Mouse (Mus musculus) erythroid progenitor cell, adult 5-6 weeks (primary cell): ENCODE data around the gene Golga5. TPM values are rescaled to one million over a fixed set of nuclear protein-coding genes. Genes with fewer than 3 reads are reported as not detected.

Source experiments
- ATAC-seq: replicated peaks from 2 replicates; pipeline ENCODE4 v1.8.0; 2016; ENCODE audit warnings: moderate number of reproducible peaks, mild to moderate bottlenecking, moderate TSS enrichment, inconsistent platforms; ENCODE audit not compliant: poor library complexity, low FRiP score, severe bottlenecking
- total RNA-seq, 2 experiments: library from RNA; stranded (forward) in 1 of 2; stranded (reverse) in 1 of 2; fragments of 150-400 nt in 1 of 2; fragments of 186-747, 209-891 nt in 1 of 2; gene quantifications; 2 replicates each; pipeline versions ENCODE4 v1.2.3 to v1.2.4; 2015 to 2017; ENCODE audit warnings: low replicate concordance in 2 of 2

Gene Golga5
- total RNA-seq, 2 experiments from 2014 or later, result 15.9 to 20.3 TPM

DNA sequence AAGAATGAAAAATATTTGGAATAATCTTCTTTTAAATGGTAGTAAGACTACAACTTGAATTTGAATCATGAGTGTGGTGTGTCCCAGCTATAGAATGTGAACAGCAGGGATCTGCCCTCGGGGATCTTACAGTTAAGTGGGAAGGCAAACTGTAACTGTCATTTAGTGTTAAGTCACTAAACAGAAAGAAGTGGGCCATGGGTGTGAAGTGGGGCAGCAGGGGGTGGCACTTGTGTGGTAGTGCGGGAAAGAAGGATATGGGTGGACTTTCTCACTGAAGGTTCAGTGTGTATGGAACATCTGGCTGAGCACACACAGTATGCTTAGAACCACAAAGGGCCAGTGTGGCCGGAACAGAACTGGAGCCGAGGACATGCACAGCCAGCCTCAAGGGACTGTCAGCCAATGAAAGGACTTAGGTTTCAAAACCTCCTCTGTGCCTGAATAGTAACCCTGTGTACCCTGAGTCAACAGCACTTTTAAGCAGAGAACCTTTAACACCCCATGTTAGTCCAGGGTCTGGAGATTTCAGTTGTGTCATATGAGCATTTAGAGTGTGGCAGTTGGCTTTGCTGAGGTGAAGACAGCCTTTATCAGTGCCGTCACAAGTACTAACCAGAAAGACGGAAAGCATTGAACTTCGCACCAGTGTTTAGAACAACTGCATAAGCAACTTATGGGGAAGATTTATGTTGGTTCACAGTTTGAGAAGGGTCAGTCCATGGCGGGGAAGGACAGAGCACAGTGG is 33.1 kb downstream of the Golga5 start:
- no peak; the same call in 1 of the 2 replicates for ATAC-seq

DNA sequence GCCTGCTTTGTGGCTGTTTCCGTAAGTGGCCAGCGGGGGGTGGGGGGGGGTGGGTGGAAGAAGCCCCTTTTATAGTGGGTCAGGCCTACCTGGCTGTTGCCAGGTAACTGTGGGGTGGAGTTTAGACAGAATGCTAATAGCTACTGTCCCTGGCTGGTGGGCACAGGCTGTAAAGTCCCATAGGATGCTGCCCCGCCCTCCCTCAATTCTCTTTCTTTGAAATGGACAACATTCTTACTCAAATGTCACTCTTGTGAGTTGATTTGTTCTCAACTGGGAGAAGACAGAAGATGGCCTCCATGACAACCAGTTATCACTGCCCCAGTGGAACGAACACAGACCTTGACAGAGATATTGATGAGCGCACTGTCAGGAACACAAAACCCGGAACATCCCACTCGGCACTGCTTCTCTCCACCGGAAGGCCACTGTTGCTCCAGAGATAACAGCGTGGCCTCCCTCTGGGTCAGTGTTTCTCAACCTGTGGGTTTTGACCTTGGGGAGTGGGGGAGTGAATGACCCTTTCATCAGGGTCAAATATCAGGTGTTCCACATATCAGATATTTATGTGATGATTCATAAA is 36.3 kb downstream of the Golga5 start:
- 0 out of 2 replicates have a peak, but pooled peaks have one; percentile 23 for ATAC-seq

DNA sequence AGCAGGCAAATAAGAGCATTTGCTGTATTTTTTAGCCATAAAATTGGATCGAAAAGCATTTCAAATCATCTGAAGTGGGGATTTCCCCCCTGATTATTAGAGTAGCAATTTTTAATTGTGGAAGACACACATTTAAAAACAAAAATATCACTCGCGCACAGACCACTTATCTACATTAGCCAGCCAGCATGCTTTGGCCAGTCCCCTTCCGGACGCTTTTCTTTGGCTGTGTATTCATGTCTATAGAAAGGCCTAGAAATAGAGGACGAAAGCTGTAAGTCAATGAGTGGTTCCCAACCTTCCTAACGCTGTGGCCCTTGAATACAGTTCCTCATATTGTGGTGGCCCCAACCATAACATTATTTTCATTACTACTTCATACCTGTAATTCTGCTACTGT is 37.0 kb downstream of the Golga5 start:
- ATAC-seq, result 0 out of 2 replicates have a peak, but pooled peaks have one; percentile 54

DNA sequence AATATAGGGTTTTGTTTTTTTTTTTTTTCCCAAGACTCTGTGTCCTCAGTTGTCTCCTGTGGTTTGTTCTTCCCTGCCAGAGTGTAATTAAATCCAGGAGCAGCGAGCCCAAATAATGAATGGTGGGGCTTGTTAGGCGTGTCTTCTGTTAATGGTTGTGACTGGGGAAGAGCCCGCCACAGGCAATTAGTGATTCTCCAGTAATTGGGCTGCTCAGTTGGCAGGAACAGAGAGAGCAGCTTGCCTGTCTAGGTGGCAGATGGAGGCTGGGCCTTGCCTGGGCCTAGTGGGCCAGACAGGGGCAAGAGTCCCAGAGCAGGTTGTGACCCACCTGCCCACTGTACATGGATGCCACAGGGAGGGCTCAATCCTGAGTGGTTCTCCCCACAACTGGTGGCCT is 42.4 kb downstream of the Golga5 start:
- ATAC-seq, result no peak

DNA sequence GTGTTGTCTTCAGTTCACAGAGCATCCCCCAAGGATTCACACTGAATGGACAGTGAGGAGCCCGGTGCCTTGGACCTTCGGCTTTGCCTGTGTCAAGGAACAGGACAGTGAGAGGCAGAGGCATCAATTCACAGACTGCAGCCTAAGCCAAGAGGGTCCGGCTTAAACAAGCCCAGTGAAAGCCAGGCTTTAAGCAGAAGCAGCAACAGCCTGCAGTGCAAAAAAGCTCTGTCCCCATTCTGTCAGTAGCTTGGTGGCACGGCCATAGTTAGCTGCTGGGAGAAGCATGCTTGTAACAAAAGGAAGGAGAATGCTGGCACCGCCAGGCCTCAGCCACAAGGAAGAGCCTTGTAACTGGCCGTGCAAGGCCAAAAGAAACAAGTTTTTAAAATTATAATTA is 45.2 kb downstream of the Golga5 start:
- no peak for ATAC-seq

DNA sequence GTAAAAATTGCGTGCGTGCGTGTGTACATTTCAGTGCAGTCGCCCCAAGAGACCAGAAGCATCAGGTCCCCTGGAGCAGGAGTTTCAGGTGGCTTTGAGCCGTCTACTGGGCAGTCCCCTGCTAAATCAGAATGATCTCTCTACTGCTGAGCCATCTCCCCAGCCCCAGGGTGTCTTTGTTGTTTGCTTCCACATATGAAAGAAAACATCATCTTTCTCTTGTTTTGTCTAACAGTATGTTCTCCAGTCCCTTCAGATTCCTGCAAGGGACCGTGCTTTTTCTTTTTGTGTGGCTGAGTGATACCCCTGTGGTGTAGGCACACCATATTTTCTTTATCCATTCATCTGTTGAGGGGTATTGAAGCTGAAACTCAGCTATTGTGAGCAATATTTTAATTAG is 45.8 kb downstream of the Golga5 start:
- ATAC-seq, result no peak

DNA sequence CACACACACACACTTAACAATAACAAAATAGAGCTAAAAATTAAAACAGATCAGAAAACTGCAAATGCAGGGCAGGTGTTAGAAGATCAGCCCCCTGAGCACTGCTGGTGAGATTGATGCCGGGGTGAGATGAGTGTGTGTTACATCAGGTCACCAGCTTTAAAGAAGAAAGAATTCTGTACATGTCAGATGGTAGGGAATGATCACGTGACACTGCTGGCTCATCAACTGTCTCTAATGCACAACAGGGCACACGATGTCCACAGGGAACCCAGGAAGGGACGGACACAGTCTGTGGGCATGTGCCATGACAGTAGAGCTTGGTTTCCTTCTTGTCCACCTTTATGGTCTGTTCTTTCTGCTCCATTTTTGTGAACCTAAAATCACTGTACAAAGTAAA is 47.2 kb downstream of the Golga5 start:
- ATAC-seq, result no peak

DNA sequence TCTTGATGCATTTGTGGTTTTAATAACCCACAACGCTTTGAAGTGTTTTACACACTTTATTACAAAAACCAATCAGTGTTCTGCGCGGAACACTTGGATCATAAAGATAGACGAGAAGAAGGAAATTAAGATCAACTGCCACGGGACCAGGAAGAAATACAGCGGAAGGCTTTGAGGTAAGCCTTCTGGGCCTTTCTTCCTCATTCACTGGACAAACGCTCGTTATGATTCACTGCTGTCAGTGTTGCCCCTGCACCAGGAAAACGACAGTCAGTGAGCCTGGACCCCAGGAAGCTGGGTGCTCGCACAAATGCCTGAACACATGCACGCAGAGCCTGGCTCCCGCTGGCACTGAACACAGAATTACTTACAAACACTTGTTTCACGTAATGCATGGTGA is 48.7 kb downstream of the Golga5 start:
- no peak for ATAC-seq

DNA sequence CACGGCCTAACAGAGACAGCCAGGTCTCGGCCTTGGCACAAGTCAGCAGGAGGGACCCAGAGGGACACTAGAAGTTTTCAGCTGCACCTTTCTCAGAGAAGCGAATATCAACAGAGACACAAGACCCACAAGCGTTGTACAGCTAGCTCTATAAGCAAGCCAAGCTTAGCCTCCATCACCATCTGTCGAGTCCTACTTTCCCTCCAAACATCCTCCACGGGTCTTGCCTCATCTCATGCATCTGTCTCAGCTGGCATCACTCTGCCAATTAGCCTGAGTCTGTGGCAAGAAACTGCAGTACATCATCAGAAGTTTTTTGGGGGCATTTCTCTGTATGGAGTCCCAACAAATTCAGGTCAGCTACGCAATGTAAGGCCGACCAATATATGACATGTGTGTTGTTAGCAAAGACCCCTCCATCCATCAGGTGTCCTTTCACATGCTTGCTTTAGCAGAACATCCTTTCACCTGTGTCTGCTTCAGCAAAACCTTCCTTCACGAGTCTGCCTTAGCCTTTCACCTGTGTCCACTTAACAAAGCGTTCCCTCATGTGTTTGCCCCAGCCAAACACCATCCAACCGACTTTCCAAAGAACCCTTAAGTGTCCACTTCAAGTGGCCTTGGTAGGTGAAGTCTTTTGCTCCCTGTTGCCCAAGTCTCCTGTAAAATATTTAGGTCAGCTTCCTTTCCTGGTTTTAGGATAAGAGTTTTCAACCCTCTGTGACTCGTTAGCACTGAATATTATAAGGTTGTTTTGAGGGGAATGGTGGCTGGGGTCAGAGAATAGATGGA is 51.2 kb downstream of the Golga5 start:
- no peak for ATAC-seq

DNA sequence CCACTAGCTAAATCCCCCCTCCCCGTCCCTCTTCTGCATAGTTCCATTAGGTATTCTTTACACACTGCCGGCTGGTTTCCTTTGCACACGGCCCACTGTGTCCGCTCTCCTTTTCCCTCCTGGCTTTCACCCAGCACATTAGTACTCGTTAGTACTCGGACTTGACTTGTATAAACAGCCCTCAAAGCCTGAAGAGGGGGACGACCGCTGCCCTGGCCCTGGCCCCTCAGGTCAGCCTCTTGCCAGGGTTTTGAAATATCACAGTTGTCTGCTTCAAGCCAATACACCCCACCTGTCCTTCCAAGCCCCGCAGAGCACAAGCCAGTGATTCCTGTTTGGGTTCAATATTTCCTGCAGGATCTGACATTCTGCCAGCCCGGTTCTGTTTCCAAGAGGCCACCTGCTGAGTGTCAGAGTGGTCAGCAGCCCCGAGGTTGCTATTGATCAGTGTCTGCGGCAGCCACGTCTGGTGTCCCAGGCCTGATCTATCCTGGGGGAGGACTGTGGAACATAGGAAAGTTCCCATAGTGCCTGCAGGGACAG is 52.9 kb downstream of the Golga5 start:
- no peak for ATAC-seq

DNA sequence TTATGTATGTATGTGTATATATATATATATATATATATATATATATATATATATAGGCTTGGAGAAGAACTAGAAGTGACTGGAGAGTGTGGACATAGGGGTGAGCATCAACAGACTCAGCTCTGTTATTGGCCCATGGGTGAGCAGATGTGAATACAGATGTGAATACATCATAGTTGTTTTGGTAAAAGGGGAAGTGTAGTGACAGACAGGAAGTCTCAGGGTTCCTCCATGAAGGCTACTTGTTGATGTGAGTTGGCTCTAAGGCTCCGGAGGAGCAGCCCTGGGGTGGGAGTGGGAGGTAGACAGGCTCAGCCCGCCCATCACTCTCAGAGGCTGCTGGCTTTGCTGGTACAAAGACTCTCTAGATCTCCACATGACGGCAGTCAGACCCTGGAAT is 55.3 kb downstream of the Golga5 start:
- no peak for ATAC-seq

DNA sequence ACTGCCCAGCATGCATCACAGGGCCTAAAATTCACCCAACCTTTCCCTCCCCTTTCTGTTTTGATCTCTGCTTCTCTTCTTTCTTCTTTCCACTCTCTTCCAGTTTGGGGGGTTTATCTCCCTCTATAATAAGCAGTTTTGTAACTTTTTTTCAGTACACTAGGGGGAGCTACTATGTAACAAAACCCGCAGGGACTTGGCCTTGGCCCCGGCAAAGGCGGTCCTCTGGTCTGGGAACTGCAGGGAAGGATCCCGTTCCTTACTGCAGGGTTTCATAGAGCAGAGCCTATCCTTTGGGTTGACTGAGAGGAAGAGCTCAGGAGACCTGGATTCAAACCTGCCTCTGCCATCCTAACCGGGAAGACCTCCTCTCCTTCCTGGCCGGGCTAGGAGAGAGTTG is 55.8 kb downstream of the Golga5 start:
- no peak for ATAC-seq

DNA sequence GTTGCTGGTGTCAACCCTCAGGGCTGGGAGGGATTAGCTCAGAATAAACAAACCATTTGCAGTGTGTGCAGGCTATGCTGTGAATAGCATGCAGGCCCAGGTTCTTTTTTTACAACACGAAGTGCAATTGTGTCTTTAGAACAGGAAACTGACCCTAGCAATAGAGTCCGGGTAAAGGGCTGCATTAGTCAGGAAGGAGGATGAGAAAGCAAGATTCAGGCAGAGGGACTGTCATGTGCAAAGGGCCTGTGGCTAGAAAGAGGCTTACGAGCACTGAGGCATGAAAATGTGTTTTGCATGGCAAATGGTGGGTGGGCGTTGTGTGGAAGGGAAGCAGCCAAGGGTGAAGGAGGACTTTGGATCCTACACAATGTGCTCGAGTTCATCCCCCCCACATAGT is 59.1 kb downstream of the Golga5 start:
- no peak for ATAC-seq

DNA sequence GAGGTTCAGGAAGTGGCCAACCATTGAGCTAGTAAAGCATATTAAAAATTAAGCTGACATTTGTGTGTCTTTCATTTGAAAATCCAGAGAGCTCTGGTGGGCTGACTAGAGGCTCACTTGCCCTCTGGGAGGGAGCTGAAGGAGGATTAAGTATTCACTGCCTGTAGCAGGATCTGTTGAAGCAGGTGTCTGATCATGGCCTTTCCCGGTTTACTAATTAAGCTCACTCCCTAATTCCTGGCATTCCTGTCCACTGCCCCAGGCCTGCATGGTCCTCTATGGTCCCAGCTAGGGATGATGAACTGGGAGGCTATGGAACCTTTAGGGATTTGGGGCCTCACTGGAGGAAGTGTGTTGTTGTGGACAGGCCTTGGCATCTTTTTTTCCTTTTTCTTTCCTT is 66.9 kb downstream of the Golga5 start:
- ATAC-seq, result no peak

DNA sequence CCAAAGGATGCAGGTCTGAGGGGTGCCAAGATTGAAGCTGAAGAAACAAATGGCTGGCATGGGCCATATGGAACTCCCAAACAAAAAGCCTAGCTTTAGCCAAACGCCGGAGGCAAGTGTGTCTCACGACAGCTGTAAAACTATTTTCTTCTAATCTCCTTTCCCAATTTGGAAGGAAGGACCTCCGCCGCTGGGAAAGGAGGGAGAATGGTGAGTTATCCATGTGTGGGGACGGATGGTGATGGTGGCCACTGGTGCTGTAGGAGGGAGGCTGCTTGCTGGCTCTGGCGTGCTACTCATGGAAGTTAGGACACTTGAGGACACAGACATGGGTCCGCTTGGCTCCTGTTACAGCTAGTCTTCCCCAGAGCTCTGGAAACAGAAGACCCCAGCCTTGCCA is 71.3 kb downstream of the Golga5 start:
- no peak for ATAC-seq

DNA sequence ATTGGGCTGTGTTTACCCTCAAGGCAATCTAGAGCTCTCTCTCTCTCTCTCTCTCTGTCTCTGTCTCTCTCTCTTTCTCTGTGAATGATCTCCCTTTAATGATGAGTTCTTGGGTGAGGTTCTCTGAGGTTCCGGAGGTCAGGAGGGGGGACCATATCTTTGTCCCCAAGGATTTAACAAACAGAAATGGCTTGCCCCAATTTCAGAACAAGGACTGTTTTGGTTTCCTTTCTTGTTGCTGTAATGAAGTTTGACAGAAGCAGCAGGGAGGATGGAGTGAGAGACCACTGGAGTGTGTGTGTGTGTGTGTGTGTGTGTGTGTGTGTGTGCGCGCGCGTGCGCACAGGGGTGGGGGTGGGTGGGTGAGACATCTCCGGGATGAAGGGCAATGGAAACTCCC is 72.2 kb downstream of the Golga5 start:
- no peak for ATAC-seq

DNA sequence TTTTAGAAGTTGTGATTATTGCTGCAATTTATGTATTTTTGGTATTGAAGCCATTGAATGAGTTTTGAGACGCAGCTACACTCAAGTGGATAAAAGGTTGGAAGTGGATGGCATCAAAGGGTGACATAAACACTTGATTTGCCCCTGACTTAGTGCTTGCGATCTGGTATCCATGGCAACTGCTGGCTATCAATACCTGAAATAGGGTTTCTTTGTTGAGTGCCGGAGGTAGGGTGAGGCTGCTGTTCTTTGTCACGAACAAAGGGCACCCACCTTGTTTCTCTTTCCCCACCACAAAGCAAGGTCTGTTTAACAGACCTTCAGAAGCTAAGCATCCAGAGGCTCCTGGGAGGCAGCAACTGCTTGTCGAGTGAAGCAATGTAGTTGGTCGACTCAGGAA is 76.2 kb downstream of the Golga5 start:
- ATAC-seq, result no peak
